Mouse (Mus musculus): ENCODE measurements around the gene Atp2c1. TPM values are rescaled to one million over a fixed set of nuclear protein-coding genes. Genes with fewer than 3 reads are reported as not detected.

Atp2c1 gene
- polyA plus RNA-seq, 1 experiment from 2014 or later: 58.0 TPM

- no peak overlapping the region for H3K9ac ChIP-seq (ENCODE audit: low read length)
- H3K9me3 ChIP-seq (replicated peaks; ENCODE audit: control insufficient read depth, low read length): no peaks in the 10 kb centered on the region
- WGBS: 75% methylated on average over 5 of the region's 5 CpGs
- no peak overlapping the region for H3K4me2 ChIP-seq (ENCODE audit: low read depth, low read length)
- no peaks in the 10 kb centered on the region for H3K4me1 ChIP-seq (ENCODE audit: control insufficient read depth, insufficient read depth, low read length)
- H3K4me3 ChIP-seq (replicated peaks; ENCODE audit: low read length): no peak overlapping the region
- ATAC-seq (ENCODE audit: insufficient read depth, low FRiP score): no peak
- H3K27ac ChIP-seq (ENCODE audit: low read length): no peak overlapping the region
- no peaks in the 10 kb centered on the region for H3K36me3 ChIP-seq (ENCODE audit: control insufficient read depth, insufficient read depth, low read length)
- H3K27me3 ChIP-seq (ENCODE audit: control insufficient read depth, insufficient read depth, low read length): no peaks in the 10 kb centered on the region
Observed at GRCm38 (mm10) chr9:105363520-105364231, 163.4 kb downstream of the Atp2c1 start.

DNA sequence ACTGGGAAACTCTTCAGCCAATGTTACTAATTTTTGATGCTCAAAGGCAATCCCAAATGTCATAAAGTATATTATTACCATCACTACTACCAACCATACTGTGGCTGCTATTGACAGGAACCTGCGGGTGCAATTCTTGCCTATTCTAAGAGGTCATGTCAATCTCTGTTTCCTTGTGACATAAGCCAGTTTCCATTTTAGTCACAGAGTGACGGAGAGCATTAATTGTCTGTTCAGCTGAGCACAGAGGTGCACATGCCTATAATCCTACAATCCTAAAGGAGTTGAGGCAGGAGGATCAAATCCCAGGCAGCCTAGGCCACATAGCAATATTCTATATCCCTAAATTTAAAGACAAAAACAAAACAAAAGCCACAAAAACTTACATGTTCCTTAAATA, 164.9 kb downstream of the Atp2c1 start:
- no peak overlapping the region for H3K4me2 ChIP-seq (ENCODE audit: low read depth, low read length)
- ATAC-seq (ENCODE audit: insufficient read depth, low FRiP score): no peak
- H3K36me3 ChIP-seq (ENCODE audit: control insufficient read depth, insufficient read depth, low read length): no peaks in the 10 kb centered on the region
- H3K9ac ChIP-seq (ENCODE audit: low read length): no peak overlapping the region
- H3K4me1 ChIP-seq (ENCODE audit: control insufficient read depth, insufficient read depth, low read length): no peaks in the 10 kb centered on the region
- no peaks in the 10 kb centered on the region for H3K9me3 ChIP-seq (replicated peaks; ENCODE audit: control insufficient read depth, low read length)
- WGBS: 70% methylated on average over 2 of the region's 2 CpGs
- H3K27ac ChIP-seq (ENCODE audit: low read length): no peak overlapping the region
- no peaks in the 10 kb centered on the region for H3K27me3 ChIP-seq (ENCODE audit: control insufficient read depth, insufficient read depth, low read length)
- H3K4me3 ChIP-seq (replicated peaks; ENCODE audit: low read length): no peak overlapping the region

Other genes starting within 250 kb of the Atp2c1 start
- gene Aste1, start 131.9 kb downstream of the Atp2c1 start, polyA plus RNA-seq (2015; fragmentation: Nextera tagmentation; extraction: Ambion mirVana): 11.2 and 14.1 TPM in 2 replicates
- 0.27 and 0.32 TPM in 2 replicates for gene Nek11, start 131.8 kb downstream of the Atp2c1 start, polyA plus RNA-seq (2015; fragmentation: Nextera tagmentation; extraction: Ambion mirVana)
- gene Pik3r4, start 115.7 kb upstream of the Atp2c1 start, polyA plus RNA-seq (2015; fragmentation: Nextera tagmentation; extraction: Ambion mirVana): 17.2 and 18.7 TPM in 2 replicates